Comparison of ENCODE assay signal across 8 mouse cellular contexts in genomic region chr5:132073677-132074359, GRCm38 (mm10).
DNase-seq lines count a peak whose midpoint lies in the region; ATAC-seq lines count a peak whose summit lies in the region.

No protein-coding gene starts in this region.

- H3K4me1 ChIP-seq in heart, embryonic 11.5 days (ENCODE audit: control insufficient read depth, insufficient read depth, low read length): peaks cover 23% of the 10 kb centered on the region
- H3K4me1 ChIP-seq in embryonic facial prominence, embryonic 11.5 days (ENCODE audit: control insufficient read depth, insufficient read depth, low read length): no peaks in the 10 kb centered on the region; the same call in none of the 2 replicates
- peaks cover 16% of the 10 kb centered on the region for H3K4me1 ChIP-seq in stomach, embryonic 15.5 days
- no peaks in the 10 kb centered on the region; the same call in 1 of the 2 replicates for H3K4me1 ChIP-seq in liver, embryonic 11.5 days (replicated peaks; ENCODE audit: control insufficient read depth, insufficient read depth, low read length)

- no peak for ATAC-seq in heart, embryonic 11.5 days (replicated peaks; ENCODE audit: insufficient number of reproducible peaks, low FRiP score, low TSS enrichment)
- ATAC-seq in embryonic facial prominence, embryonic 11.5 days (replicated peaks; ENCODE audit: insufficient number of reproducible peaks, low FRiP score, low TSS enrichment, low read depth): no peak; the same call in 1 of the 2 replicates
- peak; percentile 37; the same call in 1 of the 2 replicates for ATAC-seq in stomach, embryonic 15.5 days (ENCODE audit: insufficient read depth, low FRiP score, low read depth)
- ATAC-seq in liver, embryonic 11.5 days (replicated peaks; ENCODE audit: low FRiP score): no peak

- no peaks in the 10 kb centered on the region for H3K27me3 ChIP-seq in heart, embryonic 11.5 days (ENCODE audit: control insufficient read depth, insufficient read depth, low read length)
- H3K27me3 ChIP-seq in embryonic facial prominence, embryonic 11.5 days (ENCODE audit: control insufficient read depth, insufficient read depth, low read length): no peaks in the 10 kb centered on the region
- H3K27me3 ChIP-seq in stomach, embryonic 15.5 days (replicated peaks): no peaks in the 10 kb centered on the region
- H3K27me3 ChIP-seq in liver, embryonic 11.5 days (replicated peaks; ENCODE audit: control insufficient read depth, insufficient read depth, low read length): no peaks in the 10 kb centered on the region

- no peak overlapping the region; the same call in 1 of the 2 replicates for H3K4me3 ChIP-seq in heart, embryonic 11.5 days (ENCODE audit: low read depth, low read length)
- H3K4me3 ChIP-seq in embryonic facial prominence, embryonic 11.5 days (ENCODE audit: low read depth, low read length): no peak overlapping the region
- 0 out of 2 replicates have a peak overlapping the region, but pooled peaks have one; percentile 3 for H3K4me3 ChIP-seq in stomach, embryonic 15.5 days (replicated peaks)
- no peak overlapping the region for H3K4me3 ChIP-seq in liver, embryonic 11.5 days (ENCODE audit: low read depth, low read length)

- 0 out of 2 replicates have a peak, but pooled peaks cover 3% of the 10 kb centered on the region for H3K9me3 ChIP-seq in heart, embryonic 11.5 days (replicated peaks; ENCODE audit: control insufficient read depth, low read length)
- no peaks in the 10 kb centered on the region for H3K9me3 ChIP-seq in embryonic facial prominence, embryonic 11.5 days (replicated peaks; ENCODE audit: control insufficient read depth, low read length)
- no peaks in the 10 kb centered on the region for H3K9me3 ChIP-seq in stomach, embryonic 15.5 days
- no peaks in the 10 kb centered on the region for H3K9me3 ChIP-seq in liver, embryonic 11.5 days (ENCODE audit: control insufficient read depth, low read length)

- H3K36me3 ChIP-seq in heart, embryonic 11.5 days (ENCODE audit: control insufficient read depth, insufficient read depth, low read length): no peaks in the 10 kb centered on the region
- H3K36me3 ChIP-seq in embryonic facial prominence, embryonic 11.5 days (replicated peaks; ENCODE audit: control insufficient read depth, insufficient read depth, low read depth, low read length): no peaks in the 10 kb centered on the region
- no peaks in the 10 kb centered on the region for H3K36me3 ChIP-seq in stomach, embryonic 15.5 days
- no peaks in the 10 kb centered on the region for H3K36me3 ChIP-seq in liver, embryonic 11.5 days (ENCODE audit: control insufficient read depth, insufficient read depth, low read length)

- intact Hi-C loops in heart, postnatal 14 days (cut with DNase I): no loop called here

- WGBS in heart, embryonic 11.5 days (ENCODE audit: insufficient replicate concordance): 34% methylated on average over 10 of the region's 10 CpGs
- 26% methylated on average over 10 of the region's 10 CpGs for WGBS in embryonic facial prominence, embryonic 11.5 days
- 25% methylated on average over 10 of the region's 10 CpGs for WGBS in stomach, embryonic 15.5 days
- WGBS in liver, embryonic 11.5 days: 60% methylated on average over 10 of the region's 10 CpGs

- DNase-seq in heart, postnatal 14 days: no peak
- peak; percentile 18 for DNase-seq in adrenal gland, postnatal 14 days
- no peak for DNase-seq in embryonic facial prominence, embryonic 11.5 days (ENCODE audit: low spot score)
- peak; percentile 44 to 57 for DNase-seq in kidney, postnatal 4 days
- no peak for DNase-seq in liver, embryonic 11.5 days (ENCODE audit: low spot score)
- no peak for DNase-seq in spleen, adult 18-20 months

- H3K4me2 ChIP-seq in heart, embryonic 11.5 days: peak overlapping the region; percentile 44
- H3K4me2 ChIP-seq in embryonic facial prominence, embryonic 11.5 days (ENCODE audit: low read depth, low read length): no peak overlapping the region
- peak overlapping the region; percentile 36 for H3K4me2 ChIP-seq in stomach, embryonic 15.5 days
- no peak overlapping the region for H3K4me2 ChIP-seq in liver, embryonic 11.5 days

- H3K27ac ChIP-seq in heart, embryonic 11.5 days (ENCODE audit: low read depth, low read length): no peak overlapping the region
- peak overlapping the region; percentile 62; the same call in 1 of the 2 replicates for H3K27ac ChIP-seq in embryonic facial prominence, embryonic 11.5 days (replicated peaks; ENCODE audit: low read depth, low read length)
- peak overlapping the region; percentile 72 for H3K27ac ChIP-seq in stomach, embryonic 15.5 days
- no peak overlapping the region for H3K27ac ChIP-seq in liver, embryonic 11.5 days (ENCODE audit: low read depth, low read length)

- no peak overlapping the region for H3K9ac ChIP-seq in heart, embryonic 11.5 days (ENCODE audit: low read depth, low read length)
- H3K9ac ChIP-seq in embryonic facial prominence, embryonic 11.5 days (replicated peaks; ENCODE audit: low read length): no peak overlapping the region
- no peak overlapping the region for H3K9ac ChIP-seq in stomach, embryonic 15.5 days
- no peak overlapping the region for H3K9ac ChIP-seq in liver, embryonic 11.5 days (ENCODE audit: low read depth, low read length)

Comparison
In these comparisons a context has a peak if more than half of its experiments do, and no peak if none do; other contexts are left out.
1. H3K27ac ChIP-seq: peak in embryonic facial prominence, embryonic 11.5 days (single experiment) and stomach, embryonic 15.5 days (single experiment); none in heart, embryonic 11.5 days (single experiment) and liver, embryonic 11.5 days (single experiment).
2. H3K4me2 ChIP-seq: peak in heart, embryonic 11.5 days (single experiment) and stomach, embryonic 15.5 days (single experiment); none in embryonic facial prominence, embryonic 11.5 days (single experiment) and liver, embryonic 11.5 days (single experiment).
3. DNase-seq: peak in adrenal gland, postnatal 14 days (single experiment) and kidney, postnatal 4 days (2 of 2); none in heart, postnatal 14 days (0 of 2), embryonic facial prominence, embryonic 11.5 days (single experiment), liver, embryonic 11.5 days (single experiment) and spleen, adult 18-20 months (0 of 2).